Mouse (Mus musculus) kidney, embryonic 16.5 days (tissue): Measurements from ENCODE around the gene Lpp. TPM values are rescaled to one million over a fixed set of nuclear protein-coding genes. Genes with fewer than 3 reads are reported as not detected.

ENCODE experiments used
- ATAC-seq: fragments of 200-750 bp; cut with Nextera tagmentation; 2 replicates; pipeline ENCODE4 v1.8.0; 2017; ENCODE audit warnings: moderate TSS enrichment; ENCODE audit not compliant: low FRiP score, low TSS enrichment
- H3K27ac ChIP-seq: fragments of 300-500 bp; sonication (generic); 2 replicates; pipeline ENCODE4 v1.5.1; 2014; ENCODE audit warnings: low read length
- H3K27me3 ChIP-seq: fragments of 300-500 bp; sonication (generic); 2 replicates; pipeline ENCODE4 v1.6.1; 2014; ENCODE audit warnings: low read length, control low read depth, mixed read lengths; ENCODE audit not compliant: insufficient read depth
- H3K36me3 ChIP-seq: fragments of 300-500 bp; sonication (generic); 2 replicates; pipeline ENCODE4 v1.6.1; 2014; ENCODE audit warnings: low read length, control low read depth, mixed read lengths; ENCODE audit not compliant: insufficient read depth
- H3K4me1 ChIP-seq: fragments of 300-500 bp; sonication (generic); 2 replicates; pipeline ENCODE4 v1.6.1; 2014; ENCODE audit warnings: low read length, control low read depth, mixed read lengths; ENCODE audit not compliant: insufficient read depth
- H3K4me2 ChIP-seq: fragments of 300-500 bp; sonication (generic); replicated peaks from 2 replicates; pipeline ENCODE4 v1.6.1; 2014; ENCODE audit warnings: low read depth, low read length
- H3K4me3 ChIP-seq: fragments of 300-500 bp; sonication (generic); 2 replicates; pipeline ENCODE4 v1.5.1; 2014; ENCODE audit warnings: mild to moderate bottlenecking, low read length
- H3K9ac ChIP-seq: fragments of 300-500 bp; sonication (generic); replicated peaks from 2 replicates; pipeline ENCODE4 v1.6.1; 2014; ENCODE audit warnings: low read length
- H3K9me3 ChIP-seq: fragments of 300-500 bp; sonication (generic); 2 replicates; pipeline ENCODE4 v1.6.1; 2016; ENCODE audit warnings: low read length, control low read depth
- WGBS: fragments of 180-500 bp; shearing (Covaris S2); extraction: QIAGEN DNeasy Blood & Tissue Kit; methylation state at CpG from one replicate; pipeline ENCODE4 v1.1.7; 2014; 5-methylcytosine and 5-hydroxymethylcytosine counted together
- polyA plus RNA-seq: library from polyadenylated mRNA; unstranded; fragments of >200 nt; fragmentation: Nextera tagmentation; extraction: Ambion mirVana; gene quantifications from 2 replicates; pipeline ENCODE4 v1.2.1, GENCODE M21; 2015

Lpp gene
- polyA plus RNA-seq, 1 experiment from 2014 or later: 54.0 TPM

DNA sequence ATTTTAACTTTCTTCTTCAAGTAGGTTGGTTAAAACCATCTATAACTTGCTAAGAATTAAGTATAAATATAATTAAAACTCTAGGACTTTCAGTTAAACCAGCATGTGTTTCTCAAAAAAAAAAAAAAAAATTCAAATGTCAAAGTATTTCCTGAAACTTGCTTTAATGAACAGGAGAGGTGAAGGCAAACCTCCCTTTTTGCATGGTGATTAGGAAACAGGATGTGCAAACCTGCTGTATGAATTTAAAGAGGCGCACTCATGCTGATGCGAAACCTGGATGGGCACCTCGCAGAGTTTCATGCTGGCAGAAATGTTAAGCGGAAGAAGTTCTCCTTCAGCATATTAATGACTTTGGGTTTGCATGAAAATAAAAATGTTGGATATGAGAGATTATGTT, 119.9 kb downstream of the Lpp start:
- H3K4me1 ChIP-seq: no peaks in the 10 kb centered on the region; the same call in 1 of the 2 replicates
- no peak overlapping the region for H3K9ac ChIP-seq
- no peaks in the 10 kb centered on the region for H3K9me3 ChIP-seq
- no peaks in the 10 kb centered on the region for H3K36me3 ChIP-seq
- no peak overlapping the region for H3K27ac ChIP-seq
- no peaks in the 10 kb centered on the region for H3K27me3 ChIP-seq
- no peak overlapping the region for H3K4me2 ChIP-seq
- 88% methylated on average over 4 of the region's 4 CpGs for WGBS
- ATAC-seq: no peak
- H3K4me3 ChIP-seq: no peak overlapping the region

- Histone ChIP-seq H3K36me3 (no peaks in the 10 kb centered on the region), H3K4me3 (no peak overlapping the region), H3K4me1 (no peaks in the 10 kb centered on the region), H3K27me3 (no peaks in the 10 kb centered on the region), H3K4me2 (no peak overlapping the region), H3K27ac (no peak overlapping the region), H3K9ac (no peak overlapping the region), H3K9me3 (no peaks in the 10 kb centered on the region)
- ATAC-seq: no peak
- 83% methylated on average over 11 of the region's 11 CpGs for WGBS
Observed at GRCm38 (mm10) chr16:24514802-24515727, 121.8 kb downstream of the Lpp start.

GRCm38 (mm10) chr16:24516993-24517392, 123.7 kb downstream of the Lpp start:
- no peaks in the 10 kb centered on the region for H3K36me3 ChIP-seq
- WGBS: 75% methylated on average over 3 of the region's 3 CpGs
- no peak for ATAC-seq
- no peak overlapping the region for H3K9ac ChIP-seq
- H3K27ac ChIP-seq: no peak overlapping the region
- H3K9me3 ChIP-seq: no peaks in the 10 kb centered on the region
- no peaks in the 10 kb centered on the region for H3K27me3 ChIP-seq
- no peak overlapping the region for H3K4me3 ChIP-seq
- no peaks in the 10 kb centered on the region for H3K4me1 ChIP-seq
- no peak overlapping the region for H3K4me2 ChIP-seq

GRCm38 (mm10) chr16:24517501-24518042, 124.3 kb downstream of the Lpp start:
- Histone ChIP-seq H3K4me1 (no peaks in the 10 kb centered on the region), H3K9me3 (no peaks in the 10 kb centered on the region), H3K4me3 (no peak overlapping the region), H3K4me2 (no peak overlapping the region), H3K27me3 (no peaks in the 10 kb centered on the region), H3K9ac (no peak overlapping the region), H3K36me3 (no peaks in the 10 kb centered on the region), H3K27ac (no peak overlapping the region)
- no peak for ATAC-seq
- 54% methylated on average over 9 of the region's 9 CpGs for WGBS

DNA sequence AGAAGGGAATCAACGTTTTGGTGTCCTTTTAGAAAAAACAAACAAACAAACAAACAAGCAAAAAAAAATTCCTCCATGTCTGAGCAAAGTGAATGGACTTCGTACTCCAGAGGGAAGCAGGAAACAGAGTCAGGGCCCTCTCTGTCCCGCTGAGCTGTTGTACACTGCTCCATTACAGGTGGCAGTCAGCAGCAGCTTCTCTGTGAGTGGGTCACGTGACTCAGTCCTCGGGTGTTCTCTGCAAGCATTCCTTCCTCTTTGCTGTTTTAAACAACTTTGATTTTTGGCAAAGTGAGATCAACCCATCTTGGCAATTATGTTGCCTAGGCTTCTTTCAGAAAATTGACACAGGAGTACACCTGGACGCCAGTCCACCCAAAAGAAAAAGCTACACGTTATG, 125.5 kb downstream of the Lpp start:
- H3K27me3 ChIP-seq: no peaks in the 10 kb centered on the region
- no peaks in the 10 kb centered on the region for H3K36me3 ChIP-seq

DNA sequence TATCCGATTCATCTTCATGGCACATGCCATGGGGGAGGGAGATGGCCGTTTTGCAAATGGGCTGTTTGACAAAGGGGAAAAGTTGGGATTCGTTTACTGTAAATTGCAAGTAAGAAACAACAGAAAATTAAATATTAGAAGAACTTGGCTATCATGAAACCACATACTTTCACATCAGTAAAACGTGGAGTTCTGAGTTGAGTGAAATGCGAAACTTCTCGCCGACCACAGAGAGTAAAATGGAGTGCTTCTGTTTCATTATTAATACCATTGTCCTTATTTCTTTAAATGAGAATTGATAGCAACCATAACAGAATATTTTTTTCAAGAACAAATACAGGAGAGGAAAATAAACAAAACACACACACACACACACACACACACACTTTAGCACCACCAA, 133.9 kb downstream of the Lpp start:
- Histone ChIP-seq H3K27ac (no peak overlapping the region), H3K4me3 (no peak overlapping the region), H3K27me3 (no peaks in the 10 kb centered on the region), H3K4me1 (no peaks in the 10 kb centered on the region), H3K4me2 (no peak overlapping the region), H3K36me3 (no peaks in the 10 kb centered on the region), H3K9ac (no peak overlapping the region), H3K9me3 (no peaks in the 10 kb centered on the region)
- no peak for ATAC-seq
- WGBS: 92% methylated on average over 7 of the region's 7 CpGs

More for the DNA sequence above, 125.5 kb downstream of the Lpp start:
- H3K4me1 ChIP-seq: no peaks in the 10 kb centered on the region
- 77% methylated on average over 7 of the region's 7 CpGs for WGBS
- no peak for ATAC-seq
- H3K4me3 ChIP-seq: no peak overlapping the region
- no peak overlapping the region for H3K9ac ChIP-seq
- no peaks in the 10 kb centered on the region for H3K9me3 ChIP-seq
- no peak overlapping the region for H3K4me2 ChIP-seq
- no peak overlapping the region for H3K27ac ChIP-seq

GRCm38 (mm10) chr16:24531681-24532080, 138.4 kb downstream of the Lpp start:
- Histone ChIP-seq H3K4me3 (no peak overlapping the region), H3K36me3 (no peaks in the 10 kb centered on the region), H3K27me3 (no peaks in the 10 kb centered on the region), H3K4me2 (no peak overlapping the region), H3K9me3 (no peaks in the 10 kb centered on the region), H3K4me1 (no peaks in the 10 kb centered on the region), H3K27ac (no peak overlapping the region), H3K9ac (no peak overlapping the region)
- no peak for ATAC-seq
- 81% methylated on average over 2 of the region's 2 CpGs for WGBS

DNA sequence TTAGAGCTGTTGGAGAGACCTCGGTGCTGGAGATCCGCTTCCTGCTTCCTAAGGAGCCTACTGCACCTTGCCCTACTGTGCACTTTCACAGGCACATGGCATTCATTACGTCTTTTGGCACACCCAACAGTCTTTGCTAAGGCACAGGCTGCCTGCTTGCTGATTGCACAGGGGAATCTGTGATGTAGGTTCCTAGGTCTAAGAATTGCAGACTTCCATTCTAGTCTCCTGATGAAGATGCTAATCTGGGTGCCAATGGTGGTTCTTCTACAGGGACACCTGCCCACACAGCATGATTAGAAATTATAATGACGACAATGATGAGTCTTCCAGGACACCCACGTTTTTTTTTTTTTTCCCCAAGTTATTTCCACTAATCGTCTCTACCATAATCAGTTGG, 141.9 kb downstream of the Lpp start:
- Histone ChIP-seq H3K4me2 (no peak overlapping the region), H3K4me1 (no peaks in the 10 kb centered on the region), H3K9ac (no peak overlapping the region), H3K4me3 (no peak overlapping the region), H3K27ac (no peak overlapping the region), H3K27me3 (no peaks in the 10 kb centered on the region), H3K9me3 (no peaks in the 10 kb centered on the region), H3K36me3 (no peaks in the 10 kb centered on the region)
- no peak for ATAC-seq
- 86% methylated on average over 6 of the region's 6 CpGs for WGBS

DNA sequence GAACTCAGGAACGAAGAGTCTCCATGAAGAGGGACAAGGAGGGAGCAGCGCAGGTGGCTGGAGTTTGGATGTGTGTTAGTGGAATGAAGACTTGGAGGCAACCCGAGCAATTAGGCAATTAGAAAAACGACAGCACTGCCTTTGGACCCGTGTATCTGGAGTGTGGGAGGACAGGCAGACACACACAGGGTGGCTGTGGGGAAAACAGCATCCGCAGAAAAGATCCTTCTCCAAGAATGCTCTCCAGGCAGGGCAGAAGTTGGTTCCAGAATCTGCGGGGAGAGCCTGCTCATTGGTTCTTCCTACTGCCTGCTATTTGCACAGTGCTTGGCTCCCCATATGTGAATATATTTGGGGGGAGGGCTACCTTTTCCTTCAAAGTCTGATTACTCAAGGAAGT, 143.0 kb downstream of the Lpp start:
- Histone ChIP-seq H3K36me3 (no peaks in the 10 kb centered on the region), H3K9ac (no peak overlapping the region), H3K4me2 (no peak overlapping the region), H3K9me3 (no peaks in the 10 kb centered on the region), H3K27ac (no peak overlapping the region), H3K27me3 (no peaks in the 10 kb centered on the region), H3K4me3 (no peak overlapping the region), H3K4me1 (no peaks in the 10 kb centered on the region)
- 60% methylated on average over 7 of the region's 7 CpGs for WGBS
- no peak for ATAC-seq

DNA sequence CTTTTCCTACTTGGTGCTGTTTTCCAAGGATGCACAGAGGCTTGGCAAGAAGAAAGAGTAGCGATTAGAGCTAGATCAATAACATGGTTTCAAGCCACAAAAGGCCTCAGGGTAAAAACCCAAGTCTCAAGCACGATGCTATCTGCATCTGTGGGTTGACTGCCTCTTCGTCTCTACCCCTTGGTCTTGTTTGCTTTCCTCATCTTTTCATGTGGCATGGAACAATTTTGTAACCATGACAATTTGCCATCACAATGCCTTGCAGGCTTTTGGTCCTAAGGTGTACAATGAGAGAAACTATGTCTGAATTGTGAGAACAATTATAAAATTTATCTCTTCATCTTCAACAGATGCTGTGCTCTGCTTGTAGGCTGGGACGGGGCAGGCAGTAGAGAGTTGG, 145.7 kb downstream of the Lpp start:
- H3K27ac ChIP-seq: no peak overlapping the region
- H3K27me3 ChIP-seq: no peaks in the 10 kb centered on the region
- H3K9ac ChIP-seq: no peak overlapping the region
- no peak overlapping the region for H3K4me2 ChIP-seq
- H3K4me3 ChIP-seq: no peak overlapping the region
- no peaks in the 10 kb centered on the region for H3K36me3 ChIP-seq
- no peaks in the 10 kb centered on the region for H3K4me1 ChIP-seq
- H3K9me3 ChIP-seq: no peaks in the 10 kb centered on the region
- no peak for ATAC-seq
- 86% methylated on average over 4 of the region's 4 CpGs for WGBS
